Mouse (Mus musculus): ENCODE data around the gene Eef1g.

The Eef1g gene

DNA sequence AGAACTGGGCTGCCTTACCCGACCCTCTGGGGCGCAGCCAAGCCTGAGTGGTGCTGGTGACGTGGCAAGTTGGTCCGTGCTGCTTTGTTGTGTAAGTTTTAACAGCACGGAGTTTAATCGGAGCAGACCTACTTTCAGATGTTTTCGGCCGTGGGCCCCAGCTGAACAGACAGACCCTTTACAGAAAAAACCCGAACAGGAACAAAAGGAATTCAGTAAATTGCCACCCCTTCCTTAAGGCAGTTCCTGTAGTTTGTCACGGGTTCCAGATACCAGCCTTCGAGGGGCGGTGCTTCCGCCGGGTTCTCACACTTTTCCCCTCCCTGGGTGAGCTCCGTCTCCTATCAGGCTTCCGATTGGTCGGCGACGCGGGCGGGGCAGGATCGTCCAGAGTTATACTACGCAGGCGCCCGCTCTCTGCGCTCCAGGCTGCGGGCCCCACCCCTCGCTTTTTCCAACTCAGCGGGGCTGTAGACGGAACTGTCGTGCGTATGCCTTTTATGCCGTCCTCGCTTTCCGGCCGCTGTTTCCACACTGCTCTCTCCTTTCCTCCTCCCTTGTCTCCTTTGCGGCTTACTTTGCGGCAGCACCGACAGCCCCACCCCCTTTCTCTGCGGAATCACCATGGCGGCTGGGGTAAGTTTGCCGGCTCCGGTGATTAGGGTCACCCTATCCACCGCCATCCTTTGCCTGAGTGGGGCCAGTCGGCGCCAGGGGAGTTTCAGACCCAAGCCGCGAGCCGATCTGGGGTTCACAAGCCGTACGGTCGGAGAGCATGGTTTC, at the start of gene Eef1g:
Gene Eef1g, plus strand, starts transcription at position 452 of the 783 bp plus-strand sequence.
- in situ Hi-C loops (cut with MboI; ENCODE audit: low sequenced_read_pairs) = no loop called here

DNA sequence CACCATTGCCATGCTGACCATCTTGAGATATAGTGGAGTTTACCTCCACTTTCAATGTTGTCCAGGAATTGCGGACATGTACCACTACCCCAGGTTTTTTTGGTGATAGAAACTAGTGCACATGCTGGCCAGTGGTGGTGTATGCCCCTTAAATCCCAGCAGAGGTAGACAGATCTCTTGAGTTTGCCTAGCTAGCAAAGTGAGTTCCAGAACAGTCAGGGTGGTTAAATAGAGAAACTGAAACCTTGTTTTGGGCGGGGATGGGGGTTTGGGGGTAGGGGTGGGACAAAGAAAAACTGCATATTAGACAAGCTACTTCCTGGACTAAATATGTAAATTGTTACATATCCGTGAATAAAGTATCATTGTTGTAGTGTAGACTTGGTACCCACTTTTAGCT, 47.8 kb upstream of the Eef1g start:
- in situ Hi-C loops (cut with MboI; ENCODE audit: low sequenced_read_pairs) = no loop called here

DNA sequence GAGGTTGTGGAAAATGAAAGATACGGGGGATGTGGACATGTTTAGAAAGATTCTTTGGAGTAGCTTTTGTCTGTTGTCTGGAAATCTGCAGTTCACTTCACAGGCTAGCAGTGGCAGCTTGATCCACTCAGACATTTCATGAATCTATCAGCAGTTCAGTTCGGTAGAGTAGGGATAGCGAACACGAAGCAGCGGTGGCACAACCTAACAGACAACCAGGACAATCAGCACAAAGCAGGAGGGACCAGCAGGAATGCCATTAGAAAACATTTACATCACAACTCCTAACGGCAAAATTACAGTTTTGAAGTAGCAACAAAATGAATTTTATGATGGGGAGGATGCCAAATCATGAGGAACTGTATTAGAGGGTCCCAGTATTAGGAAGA, 47.2 kb upstream of the Eef1g start:
- in situ Hi-C loops (cut with MboI; ENCODE audit: low sequenced_read_pairs) = no loop called here

DNA sequence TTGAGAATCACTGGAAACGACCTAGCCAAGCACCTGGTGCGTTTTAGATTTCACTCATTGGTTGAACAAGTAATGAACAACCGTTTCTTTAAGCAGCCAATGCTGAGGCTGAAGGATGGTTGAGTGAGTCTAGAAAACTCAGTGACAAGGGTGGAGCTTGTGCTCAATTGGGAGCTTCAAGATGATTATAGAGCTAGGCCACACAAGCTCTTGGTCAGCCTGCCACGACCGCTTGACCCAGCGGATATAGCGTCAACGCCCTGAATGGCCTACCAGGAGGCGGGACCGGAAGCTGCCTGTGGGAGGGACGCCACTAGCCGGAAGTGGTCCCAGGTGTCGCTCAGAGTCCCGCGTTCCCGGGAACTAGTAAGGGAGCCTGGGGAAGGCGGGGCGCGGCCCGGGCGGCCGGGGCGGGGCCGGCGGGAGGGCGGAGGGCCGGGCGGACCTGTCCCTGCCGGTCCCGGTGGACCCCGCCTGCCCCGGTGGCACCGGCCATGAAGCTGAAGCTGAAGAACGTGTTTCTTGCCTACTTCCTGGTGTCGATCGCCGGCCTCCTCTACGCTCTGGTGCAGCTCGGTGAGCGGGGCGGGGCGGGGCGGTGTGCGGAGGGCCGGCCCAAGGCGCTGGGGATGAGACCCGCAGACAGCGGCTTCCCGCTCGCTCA, 46.6 kb upstream of the Eef1g start, which contains the start of gene B3gat3:
Gene B3gat3, plus strand, starts transcription at position 302 of the 664 bp plus-strand sequence.
- in situ Hi-C loops (cut with MboI; ENCODE audit: low sequenced_read_pairs) = no loop called here

DNA sequence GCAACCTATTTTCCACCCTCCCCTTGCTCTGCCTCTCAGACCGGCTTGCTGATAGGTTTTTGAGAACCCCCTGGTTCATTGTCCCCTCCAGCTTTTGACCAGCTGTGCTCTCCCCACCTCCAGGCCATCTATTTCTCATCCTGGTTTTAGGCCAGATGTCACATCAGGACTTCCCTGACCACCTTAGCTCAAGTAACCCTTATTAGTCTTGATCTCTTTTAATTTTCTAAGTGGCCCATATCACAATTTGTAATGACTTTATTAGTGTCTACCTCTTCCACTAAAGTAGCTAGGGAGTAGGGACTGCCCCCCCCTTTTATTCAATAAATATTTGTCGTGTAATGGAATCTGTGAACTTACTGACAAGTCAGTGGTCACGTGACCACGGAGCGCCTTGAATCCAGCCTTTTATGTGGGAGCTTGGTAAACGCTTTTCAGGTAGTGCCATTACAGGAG, 46.0 kb upstream of the Eef1g start:
- in situ Hi-C loops (cut with MboI; ENCODE audit: low sequenced_read_pairs) = no loop called here

DNA sequence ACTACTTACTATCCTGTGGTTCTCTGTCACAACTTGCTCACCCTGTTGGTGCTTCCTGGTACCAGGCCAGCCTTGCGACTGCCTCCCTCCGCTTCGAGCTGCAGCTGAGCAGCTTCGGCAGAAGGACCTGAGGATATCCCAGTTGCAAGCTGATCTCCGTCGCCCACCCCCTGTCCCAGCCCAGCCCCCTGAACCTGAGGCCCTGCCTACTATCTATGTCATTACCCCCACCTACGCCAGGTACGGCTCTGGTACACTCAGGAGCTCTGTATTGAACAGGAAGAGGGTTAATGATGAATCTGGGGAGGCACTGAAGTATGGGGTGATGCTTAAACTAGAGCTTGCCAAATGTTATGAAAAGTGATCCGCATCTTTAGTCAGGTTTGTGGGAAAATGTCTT, 45.1 kb upstream of the Eef1g start:
- in situ Hi-C loops (cut with MboI; ENCODE audit: low sequenced_read_pairs) = no loop called here

DNA sequence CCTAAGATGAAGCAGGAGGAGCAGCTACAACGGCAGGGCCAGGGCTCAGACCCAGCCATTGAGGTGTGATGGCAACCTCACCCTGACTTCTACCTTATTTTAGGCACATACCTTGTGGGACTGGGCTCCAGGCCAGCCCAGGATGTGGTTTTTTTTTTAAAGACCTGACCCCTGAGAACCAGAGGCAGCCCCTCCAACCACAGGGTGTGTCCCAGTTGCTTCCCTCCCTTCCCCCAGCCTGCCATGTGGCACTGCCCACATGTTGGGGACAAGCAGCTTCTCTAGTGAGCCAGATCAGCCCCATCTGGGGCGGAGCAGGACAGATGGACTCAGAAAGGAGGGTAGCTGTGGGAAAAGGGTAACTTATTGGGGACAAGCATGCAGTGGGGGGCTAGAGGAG, 40.1 kb upstream of the Eef1g start:
- in situ Hi-C loops (cut with MboI; ENCODE audit: low sequenced_read_pairs) = no loop called here

DNA sequence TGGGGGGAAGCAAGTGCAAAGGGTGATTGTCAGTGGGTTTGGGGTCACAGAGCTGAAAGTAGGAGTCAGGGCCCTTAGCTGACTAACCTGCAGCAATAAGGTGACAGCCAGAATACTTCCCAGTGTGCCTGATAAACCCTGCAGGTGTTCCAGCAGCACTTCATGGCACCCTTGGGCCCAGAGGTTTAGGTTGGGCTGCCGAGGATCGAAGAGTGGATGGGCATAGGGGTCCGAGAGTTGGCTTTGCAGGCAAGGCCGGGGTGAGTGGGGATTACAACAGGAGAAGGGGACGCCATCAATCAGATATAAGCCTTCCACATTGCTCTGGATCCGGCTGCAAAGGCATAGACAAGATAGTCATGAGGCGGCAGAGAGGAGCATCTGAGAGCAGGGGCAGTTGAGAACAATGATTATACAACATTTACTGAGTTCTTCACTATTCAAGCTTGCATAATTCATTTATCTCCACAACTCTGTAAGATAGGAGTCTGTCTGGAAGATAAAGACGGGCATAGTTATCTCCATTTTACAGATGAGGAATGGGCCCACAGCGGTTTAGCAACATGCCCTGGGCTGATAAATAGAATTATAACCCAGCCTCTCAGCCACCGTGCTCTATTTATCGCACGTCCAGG, 38.8 kb upstream of the Eef1g start:
- in situ Hi-C loops (cut with MboI; ENCODE audit: low sequenced_read_pairs) = no loop called here

DNA sequence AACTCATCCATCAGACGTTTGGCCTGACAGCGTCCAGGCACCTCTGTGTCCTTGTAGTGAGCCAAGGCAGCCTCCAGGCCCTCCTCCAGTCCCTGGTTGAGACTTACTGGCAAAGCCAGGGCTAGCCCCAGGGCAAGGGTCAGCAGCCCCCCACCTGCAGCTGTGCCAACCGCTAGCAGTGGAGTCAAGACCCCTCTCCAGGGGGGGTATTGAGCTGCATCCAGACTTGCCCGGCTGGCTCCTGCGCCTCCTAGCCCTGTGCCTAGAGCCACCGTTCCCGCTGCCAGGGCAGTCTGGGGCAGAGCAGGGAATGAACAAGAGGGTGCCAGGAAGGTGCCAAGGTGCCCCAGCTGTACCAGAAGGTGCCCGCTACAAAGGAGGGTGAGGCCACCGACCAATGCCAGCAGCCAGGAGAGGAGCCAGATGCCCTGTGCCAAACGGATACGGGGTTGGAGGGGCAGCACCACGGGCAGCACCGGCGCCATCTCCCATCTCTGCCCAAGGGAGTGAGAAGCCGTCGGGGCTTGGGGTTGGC, 38.1 kb upstream of the Eef1g start:
- in situ Hi-C loops (cut with MboI; ENCODE audit: low sequenced_read_pairs) = no loop called here

DNA sequence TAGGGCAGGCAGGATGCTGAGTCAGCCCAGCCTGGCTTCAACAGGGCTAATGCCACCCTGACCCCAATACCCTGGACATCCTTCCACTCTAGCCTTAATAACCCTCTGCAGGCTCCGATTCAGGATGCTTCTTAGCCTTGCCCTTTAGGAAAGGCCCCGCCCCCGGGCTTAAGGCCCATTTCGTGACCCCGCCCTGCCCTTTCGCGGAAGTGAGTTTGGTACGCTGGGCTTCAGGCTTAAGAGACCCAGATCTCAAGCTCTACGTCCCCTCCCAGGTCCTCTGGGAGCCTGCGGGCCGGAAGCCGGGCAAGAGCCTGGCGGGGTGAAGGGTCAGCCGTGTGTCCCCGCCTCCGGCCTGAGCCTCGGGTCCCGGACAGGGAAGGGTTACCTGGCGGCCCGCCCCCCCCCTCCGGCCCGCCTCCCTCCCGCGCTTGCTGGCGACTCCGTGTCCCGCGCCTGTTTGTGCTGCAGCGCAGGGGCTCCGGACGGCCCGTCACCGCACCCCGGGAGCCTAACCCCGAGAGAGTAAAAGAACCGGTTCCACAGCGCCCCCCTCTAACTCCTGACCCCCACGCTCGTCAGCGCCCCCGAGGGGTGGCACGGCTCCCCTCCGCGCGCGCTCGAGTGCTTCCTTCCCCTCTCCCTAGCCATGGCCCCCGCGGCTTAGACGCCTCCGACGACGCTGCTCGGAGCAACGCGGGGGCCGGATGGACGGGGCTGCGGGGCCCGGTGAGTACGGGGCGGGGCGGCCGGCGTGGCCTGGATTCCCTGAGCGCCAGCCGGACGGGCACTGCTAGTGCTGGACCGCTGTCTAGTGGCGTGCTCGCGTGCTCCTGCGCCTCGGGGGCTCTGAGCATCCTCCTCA, 37.4 kb upstream of the Eef1g start, which contains the start of the genes Rom1 and Eml3:
Gene Rom1, minus strand, starts transcription at position 133 of the 865 bp plus-strand sequence.
Gene Eml3, plus strand, starts transcription at position 329 of the 865 bp plus-strand sequence.
- in situ Hi-C loops (cut with MboI; ENCODE audit: low sequenced_read_pairs) = no loop called here

DNA sequence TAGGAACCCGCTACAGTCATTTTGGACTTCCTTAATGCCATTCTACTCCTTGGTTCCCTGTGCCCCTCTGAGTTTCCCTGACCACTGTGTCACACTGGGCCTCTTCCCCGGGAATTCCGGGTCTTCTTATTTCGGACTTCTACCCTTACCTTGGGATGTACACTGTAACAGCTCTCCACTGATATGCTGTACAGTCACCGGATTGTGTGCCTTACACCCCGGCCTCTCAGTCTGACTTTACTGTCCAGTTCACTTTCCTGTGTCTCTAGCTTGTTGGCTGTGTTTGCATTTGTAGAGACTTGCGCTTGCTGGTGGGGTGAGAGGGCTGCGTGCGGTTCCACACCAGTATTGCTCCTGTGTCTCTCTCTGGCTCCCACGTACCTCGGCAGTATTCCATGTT, 36.7 kb upstream of the Eef1g start:
- in situ Hi-C loops (cut with MboI; ENCODE audit: low sequenced_read_pairs) = no loop called here

DNA sequence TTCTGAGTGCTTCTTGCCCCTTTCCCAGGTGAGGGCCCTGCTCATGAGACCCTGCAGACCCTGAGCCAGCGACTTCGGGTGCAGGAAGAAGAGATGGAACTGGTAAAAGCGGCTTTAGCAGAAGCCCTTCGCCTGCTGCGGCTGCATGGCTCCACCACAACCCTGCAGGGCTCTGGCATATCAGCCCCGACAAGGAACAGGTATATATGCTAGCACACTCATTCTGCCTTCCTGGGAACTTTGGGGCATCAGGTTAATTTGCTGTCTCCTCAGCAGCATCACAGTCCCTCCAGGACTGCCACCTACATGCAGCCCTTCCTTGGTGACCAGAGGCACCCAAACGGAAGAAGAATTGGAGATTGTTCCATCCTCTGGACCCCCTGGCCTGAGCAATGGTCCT, 36.1 kb upstream of the Eef1g start:
- in situ Hi-C loops (cut with MboI; ENCODE audit: low sequenced_read_pairs) = no loop called here

DNA sequence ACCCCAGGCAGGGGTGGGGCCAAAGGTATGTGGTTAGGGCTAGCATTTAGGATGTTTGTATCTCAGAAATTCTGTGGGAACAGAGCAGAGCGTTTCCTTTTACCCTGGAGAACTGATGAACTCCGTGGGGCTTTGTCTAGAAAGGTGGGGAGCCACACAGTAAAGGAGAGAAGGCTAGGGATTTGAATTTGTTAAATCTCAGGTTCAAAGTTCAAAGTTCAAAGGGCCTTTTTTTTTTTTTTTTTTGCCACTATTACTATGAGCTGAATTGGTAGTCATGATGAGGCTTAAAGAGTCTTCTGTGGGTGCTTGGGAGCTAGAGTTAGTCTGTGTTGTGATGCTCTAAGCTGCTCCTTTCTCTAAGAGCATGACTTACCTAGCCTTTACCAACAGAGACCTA, 30.1 kb upstream of the Eef1g start:
- in situ Hi-C loops (cut with MboI; ENCODE audit: low sequenced_read_pairs) = no loop called here

DNA sequence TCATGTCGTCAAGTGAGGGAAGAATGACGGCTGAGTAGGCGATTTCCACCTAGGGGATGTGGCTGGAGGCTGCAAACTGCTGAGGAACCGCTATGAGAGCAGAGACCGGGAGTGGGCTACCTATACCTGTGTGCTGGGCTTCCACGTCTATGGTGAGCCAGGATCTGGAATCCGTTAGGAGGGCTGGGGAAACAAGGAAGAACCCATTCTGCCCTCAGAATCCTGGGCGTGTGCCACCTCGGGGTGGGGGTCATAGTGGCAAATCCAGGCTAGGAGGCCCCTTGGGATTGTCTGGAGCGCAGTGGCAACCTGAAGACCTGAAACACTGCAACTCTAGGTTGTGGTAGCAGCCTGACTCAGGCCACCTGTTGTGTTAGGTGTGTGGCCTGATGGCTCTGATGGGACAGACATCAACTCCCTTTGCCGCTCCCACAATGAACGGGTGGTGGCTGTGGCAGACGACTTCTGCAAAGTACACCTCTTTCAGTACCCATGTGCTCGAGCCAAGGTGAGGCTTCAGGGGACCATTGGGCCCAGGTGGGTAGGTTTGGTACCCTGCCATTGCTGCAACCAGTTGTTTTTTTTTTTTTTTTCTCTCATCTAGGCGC, 26.2 kb upstream of the Eef1g start:
- in situ Hi-C loops (cut with MboI; ENCODE audit: low sequenced_read_pairs) = no loop called here

DNA sequence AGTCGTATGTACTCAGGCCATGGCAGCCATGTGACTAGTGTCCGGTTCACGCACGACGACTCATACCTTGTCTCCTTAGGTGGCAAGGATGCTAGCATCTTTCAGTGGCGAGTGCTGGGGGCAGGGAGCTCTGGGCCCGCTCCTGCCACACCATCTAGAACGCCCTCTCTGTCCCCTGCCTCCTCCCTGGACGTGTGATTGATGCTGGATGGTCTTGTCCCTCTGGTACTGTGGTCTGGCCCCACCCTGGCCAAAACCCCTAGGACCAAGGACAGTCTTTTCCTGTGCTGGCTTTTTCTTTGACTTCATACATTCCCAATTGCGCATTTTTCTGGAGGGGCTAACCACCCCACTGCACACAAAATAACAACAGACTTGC, 25.7 kb upstream of the Eef1g start:
- in situ Hi-C loops (cut with MboI; ENCODE audit: low sequenced_read_pairs) = no loop called here

DNA sequence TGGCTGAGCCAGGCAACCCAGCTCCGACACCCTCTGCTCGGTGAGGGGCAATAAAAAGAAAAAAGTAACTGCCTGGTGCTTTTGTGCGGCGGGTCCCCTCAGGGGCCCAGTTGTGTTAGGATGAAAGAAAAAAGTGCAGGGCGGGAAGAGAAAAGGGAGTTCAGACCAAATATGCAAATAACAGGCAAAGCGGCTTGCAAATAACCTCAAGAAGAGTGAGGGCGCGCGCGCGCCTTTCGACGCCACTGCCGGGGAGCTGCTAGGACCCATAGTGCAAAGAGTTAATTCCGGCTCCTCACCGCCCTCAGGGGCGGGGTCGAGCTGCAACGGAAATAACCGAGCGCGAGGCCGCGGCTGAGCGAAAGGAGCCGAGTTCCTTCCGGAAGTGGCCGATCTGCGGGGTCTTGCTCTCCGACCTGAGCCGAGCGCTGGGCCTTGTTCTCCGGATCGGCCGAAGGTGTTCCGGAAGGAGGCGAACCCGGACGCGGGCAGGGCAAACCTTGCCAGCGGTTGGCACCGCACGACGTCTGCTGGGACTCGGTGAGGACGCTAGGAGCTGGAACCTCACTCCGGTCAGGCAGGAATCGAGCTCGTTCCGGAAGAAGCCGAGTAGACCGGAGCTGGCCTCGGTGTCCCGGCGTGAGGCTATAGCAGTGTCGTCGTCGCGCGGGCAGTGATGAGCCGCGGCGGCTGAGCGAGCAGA, 25.2 kb upstream of the Eef1g start, which contains the start of gene Mta2:
Gene Mta2, plus strand, starts transcription at position 361 of the 703 bp plus-strand sequence.
- in situ Hi-C loops (cut with MboI; ENCODE audit: low sequenced_read_pairs) = no loop called here

DNA sequence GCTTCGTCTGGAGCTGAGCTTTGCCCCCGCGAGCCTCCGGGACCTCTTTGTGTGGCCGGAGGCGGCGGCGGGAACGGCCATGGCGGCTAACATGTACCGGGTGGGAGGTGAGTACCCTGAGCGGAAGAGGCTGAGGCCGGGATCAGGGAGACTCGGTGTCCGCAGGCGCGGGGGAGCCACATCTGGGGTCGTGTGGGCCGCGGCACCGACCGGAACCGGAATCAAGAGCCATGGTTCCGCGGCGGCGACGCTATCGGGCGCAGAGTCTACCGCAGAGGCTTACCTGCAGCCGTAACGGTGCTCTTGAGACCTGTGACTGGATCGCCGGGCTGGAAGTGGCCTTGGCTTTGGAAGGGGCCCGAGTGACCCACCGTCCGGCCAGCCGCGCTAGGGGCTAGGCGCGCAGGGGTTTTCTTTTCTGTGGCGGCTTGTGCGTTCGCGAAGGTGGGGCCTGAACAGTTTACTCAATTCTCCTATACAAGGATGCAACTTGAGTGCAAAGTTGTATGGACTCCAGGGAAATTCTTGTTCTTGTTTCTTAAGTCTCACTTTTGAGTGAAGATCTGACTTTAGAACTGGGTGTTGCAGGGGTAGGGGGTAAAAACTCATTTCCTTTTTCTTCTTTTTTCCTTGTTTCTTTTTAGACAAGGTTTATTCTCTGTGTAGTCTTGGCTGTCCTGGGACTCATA, 24.4 kb upstream of the Eef1g start:
- in situ Hi-C loops (cut with MboI; ENCODE audit: low sequenced_read_pairs) = no loop called here

DNA sequence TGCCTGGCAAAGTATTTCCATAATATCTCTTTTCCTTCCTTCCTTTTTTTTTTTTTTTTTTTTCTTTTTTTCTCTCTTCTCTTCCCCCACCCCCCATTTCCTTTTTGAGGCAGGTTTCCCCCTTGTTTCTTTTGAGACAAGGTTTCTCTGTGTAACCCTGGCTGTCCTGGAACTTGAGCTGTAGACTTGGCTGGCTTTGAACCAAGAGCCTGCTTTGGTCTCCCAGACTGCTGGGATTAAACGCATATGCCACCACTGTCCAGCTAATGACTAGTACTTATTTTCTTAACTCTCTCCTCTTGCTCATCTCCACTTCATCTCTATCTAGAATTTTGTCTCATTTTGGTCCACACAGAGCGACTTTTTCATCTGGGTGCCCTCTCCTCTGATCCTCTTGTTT, 23.8 kb upstream of the Eef1g start:
- in situ Hi-C loops (cut with MboI; ENCODE audit: low sequenced_read_pairs) = no loop called here

DNA sequence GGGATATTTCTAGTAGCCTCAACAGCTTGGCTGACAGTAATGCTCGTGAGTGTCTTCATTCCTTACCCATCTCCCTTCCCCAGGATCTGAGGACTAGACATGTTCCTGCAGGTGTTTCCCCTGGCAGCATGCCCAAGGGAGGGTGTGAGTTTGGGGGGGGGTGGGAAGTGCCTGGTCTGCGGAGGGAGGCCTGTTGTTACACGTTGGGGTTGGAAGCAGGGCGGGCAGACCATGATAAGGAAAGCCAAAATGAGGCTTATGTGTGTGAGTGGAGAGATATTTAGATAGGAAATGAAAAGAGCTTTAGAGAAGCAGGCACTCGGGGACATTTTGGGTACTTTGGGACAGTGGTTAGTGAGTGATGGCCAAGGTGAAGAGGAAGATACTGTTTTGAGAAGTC, 22.8 kb upstream of the Eef1g start:
- in situ Hi-C loops (cut with MboI; ENCODE audit: low sequenced_read_pairs) = no loop called here

Measured in CH12F3 (cell line).